Mouse (Mus musculus) MEL (cell line): ENCODE data around the gene Mus81. TPM values are rescaled to one million over a fixed set of nuclear protein-coding genes. Genes with fewer than 3 reads are reported as not detected.
"Not testable (repeated sequence)": the region's sequence is repeated elsewhere in the genome, so short reads cannot be mapped to it uniquely, and the experiment has no call there.

Experiments used
- DNase-seq: peaks from one replicate; pipeline ENCODE4 v3.0.0; 2011; ENCODE audit warnings: low read depth, low spot score
- H3K27ac ChIP-seq: 2 replicates; pipeline ENCODE4 v1.5.1; 2012; ENCODE audit warnings: low read depth, mild to moderate bottlenecking, control low read depth, low read length, moderate library complexity; ENCODE audit not compliant: control insufficient read depth
- H3K27me3 ChIP-seq, 2 experiments: fragments of 150-350 bp in 1 of 2; sonication (generic) in 1 of 2; 2 replicates each; pipeline ENCODE4 v1.6.1; 2012; ENCODE audit warnings: low read length in 2 of 2, mild to moderate bottlenecking in 2 of 2, improper control_type of control experiment in 1 of 2, moderate library complexity in 1 of 2; ENCODE audit not compliant: insufficient read depth in 2 of 2, control insufficient read depth in 1 of 2
- H3K36me3 ChIP-seq, 2 experiments: 2 replicates each; pipeline ENCODE4 v1.6.1; 2012 to 2014; ENCODE audit warnings: low read length in 2 of 2, improper control_type of control experiment in 1 of 2, inconsistent platforms in 1 of 2, mild to moderate bottlenecking in 1 of 2; ENCODE audit not compliant: insufficient read depth in 2 of 2, control insufficient read depth in 1 of 2
- H3K4me1 ChIP-seq, 2 experiments: fragments of 150-350 bp in 1 of 2; sonication (generic) in 1 of 2; 2 replicates each; pipeline ENCODE4 v1.6.1; 2012; ENCODE audit warnings: low read length in 2 of 2, improper control_type of control experiment in 1 of 2, mild to moderate bottlenecking in 1 of 2; ENCODE audit not compliant: insufficient read depth in 2 of 2, control insufficient read depth in 1 of 2
- H3K4me3 ChIP-seq, 2 experiments: fragments of 150-350 bp in 1 of 2; sonication (generic) in 1 of 2; 2 replicates each; pipeline ENCODE4 v1.5.1; 2012; ENCODE audit warnings: low read depth in 2 of 2, low read length in 2 of 2, mild to moderate bottlenecking in 2 of 2, moderate library complexity in 2 of 2, control low read depth in 1 of 2, improper control_type of control experiment in 1 of 2; ENCODE audit not compliant: control insufficient read depth in 1 of 2, insufficient read depth in 1 of 2
- H3K79me2 ChIP-seq: 2 replicates; pipeline ENCODE4 v1.6.1; 2012; ENCODE audit warnings: mild to moderate bottlenecking, low read length, moderate library complexity; ENCODE audit not compliant: control insufficient read depth, poor library complexity, insufficient read depth
- H3K9ac ChIP-seq: 2 replicates; pipeline ENCODE4 v1.6.1; 2012; ENCODE audit warnings: low read depth, mild to moderate bottlenecking, control low read depth, low read length, moderate library complexity; ENCODE audit not compliant: control insufficient read depth, poor library complexity, severe bottlenecking
- H3K9me3 ChIP-seq: fragments of 150-350 bp; sonication (generic); replicated peaks from 2 replicates; pipeline ENCODE4 v1.6.1; 2012; ENCODE audit warnings: mild to moderate bottlenecking, low read length, improper control_type of control experiment, moderate library complexity; ENCODE audit not compliant: insufficient read depth
- BHLHE40 ChIP-seq: IDR thresholded peaks from 2 replicates; pipeline ENCODE4 v1.6.1; 2012; ENCODE audit warnings: low read depth, mild to moderate bottlenecking, inconsistent platforms, low read length, improper control_type of control experiment, borderline replicate concordance
- ETS1 ChIP-seq: IDR thresholded peaks from 2 replicates; pipeline ENCODE4 v1.6.1; 2012; ENCODE audit warnings: low read depth, mild to moderate bottlenecking, inconsistent platforms, low read length, improper control_type of control experiment, moderate library complexity
- GABPA ChIP-seq: IDR thresholded peaks from 2 replicates; pipeline ENCODE4 v1.6.1; 2012; ENCODE audit warnings: low read depth, mild to moderate bottlenecking, inconsistent platforms, low read length, improper control_type of control experiment, moderate library complexity
- HCFC1 ChIP-seq: IDR thresholded peaks from 2 replicates; pipeline ENCODE4 v1.6.1; 2012; ENCODE audit warnings: low read depth, mild to moderate bottlenecking, inconsistent platforms, low read length, improper control_type of control experiment, moderate library complexity
- JUND ChIP-seq: IDR thresholded peaks from 2 replicates; pipeline ENCODE4 v1.6.1; 2011; ENCODE audit warnings: low read depth, mild to moderate bottlenecking, improper control_type of control experiment, low read length
- KAT2A ChIP-seq: conservative IDR thresholded peaks from 2 replicates; pipeline ENCODE4 v1.6.1; 2012; ENCODE audit warnings: low read depth, low read length, improper control_type of control experiment, inconsistent platforms
- MAFK ChIP-seq: IDR thresholded peaks from 2 replicates; pipeline ENCODE4 v1.6.1; 2011; ENCODE audit warnings: low read depth, mild to moderate bottlenecking, low read length, improper control_type of control experiment, borderline replicate concordance
- MAZ ChIP-seq: IDR thresholded peaks from 2 replicates; pipeline ENCODE4 v1.6.1; 2012; ENCODE audit warnings: low read depth, mild to moderate bottlenecking, inconsistent platforms, low read length, improper control_type of control experiment
- MEF2A ChIP-seq: IDR thresholded peaks from 2 replicates; pipeline ENCODE4 v1.6.1; 2014; ENCODE audit warnings: low read depth, mild to moderate bottlenecking, inconsistent platforms, low read length, improper control_type of control experiment; ENCODE audit not compliant: poor library complexity, insufficient replicate concordance, severe bottlenecking; ENCODE audit errors: extremely low read depth
- MYB ChIP-seq: IDR thresholded peaks from 2 replicates; pipeline ENCODE4 v1.6.1; 2011; ENCODE audit warnings: mild to moderate bottlenecking, low read depth, low read length, improper control_type of control experiment
- NELFE ChIP-seq: IDR thresholded peaks from 2 replicates; pipeline ENCODE4 v1.6.1; 2011; ENCODE audit warnings: low read depth, low read length, improper control_type of control experiment
- NRF1 ChIP-seq: IDR thresholded peaks from 2 replicates; pipeline ENCODE4 v1.6.1; 2014; ENCODE audit warnings: low read depth, mild to moderate bottlenecking, inconsistent platforms, low read length, improper control_type of control experiment, moderate library complexity; ENCODE audit not compliant: poor library complexity, insufficient read depth, severe bottlenecking
- POLR2A ChIP-seq, 2 experiments: IDR thresholded peaks; 2 replicates each; pipeline ENCODE4 v1.6.1; 2011 to 2012; ENCODE audit warnings: low read length in 2 of 2, mild to moderate bottlenecking in 2 of 2, control low read depth in 1 of 2, improper control_type of control experiment in 1 of 2, low read depth in 1 of 2, moderate library complexity in 1 of 2; ENCODE audit not compliant: control insufficient read depth in 1 of 2, insufficient read depth in 1 of 2, poor library complexity in 1 of 2
- POLR2AphosphoS2 ChIP-seq: IDR thresholded peaks from 2 replicates; pipeline ENCODE4 v1.6.1; 2011; ENCODE audit warnings: low read length, improper control_type of control experiment
- RCOR1 ChIP-seq: IDR thresholded peaks from 2 replicates; pipeline ENCODE4 v1.6.1; 2012; ENCODE audit warnings: low read depth, mild to moderate bottlenecking, inconsistent platforms, low read length, improper control_type of control experiment
- SMC3 ChIP-seq: IDR thresholded peaks from 2 replicates; pipeline ENCODE4 v1.6.1; 2011; ENCODE audit warnings: low read depth, low read length, improper control_type of control experiment
- TAL1 ChIP-seq: IDR thresholded peaks from 2 replicates; pipeline ENCODE4 v1.6.1; 2012; ENCODE audit warnings: mild to moderate bottlenecking, inconsistent platforms, low read length, moderate library complexity, mixed read lengths
- TBP ChIP-seq: IDR thresholded peaks from 2 replicates; pipeline ENCODE4 v1.8.0; 2011; ENCODE audit warnings: low read depth, low read length, improper control_type of control experiment
- USF2 ChIP-seq, 2 experiments: IDR thresholded peaks; 2 replicates each; pipeline ENCODE4 v1.6.1; 2011 to 2012; ENCODE audit warnings: improper control_type of control experiment in 2 of 2, low read length in 2 of 2, borderline replicate concordance in 1 of 2, inconsistent platforms in 1 of 2, low read depth in 1 of 2, mild to moderate bottlenecking in 1 of 2; ENCODE audit not compliant: insufficient read depth in 1 of 2
- ZC3H11A ChIP-seq: IDR thresholded peaks from 2 replicates; pipeline ENCODE4 v1.6.1; 2012; ENCODE audit warnings: low read depth, mild to moderate bottlenecking, inconsistent platforms, low read length, improper control_type of control experiment
- ZKSCAN1 ChIP-seq: IDR thresholded peaks from 2 replicates; pipeline ENCODE4 v1.6.1; 2012; ENCODE audit warnings: low read depth, mild to moderate bottlenecking, inconsistent platforms, low read length, improper control_type of control experiment, moderate library complexity
- ZMIZ1 ChIP-seq: IDR thresholded peaks from 2 replicates; pipeline ENCODE4 v1.6.1; 2012; ENCODE audit warnings: low read depth, mild to moderate bottlenecking, inconsistent platforms, low read length, improper control_type of control experiment, moderate library complexity
- ZNF384 ChIP-seq: IDR thresholded peaks from 2 replicates; pipeline ENCODE4 v1.6.1; 2012; ENCODE audit warnings: low read depth, mild to moderate bottlenecking, inconsistent platforms, low read length, improper control_type of control experiment
- polyA plus RNA-seq, 2 experiments: library from polyadenylated mRNA; stranded (reverse) in 1 of 2; unstranded in 1 of 2; fragments of >175 nt in 1 of 2; fragments of >200 nt in 1 of 2; gene quantifications; 2 replicates each; pipeline versions ENCODE4 v1.2.1 to v1.2.4; 2012; ENCODE audit warnings: low replicate concordance in 2 of 2, low read depth in 1 of 2; ENCODE audit not compliant: insufficient read length in 2 of 2, insufficient read depth in 1 of 2, missing spikeins in 1 of 2
- total RNA-seq: library from RNA; depleted of rRNA; stranded (reverse); fragments of 300-350 nt; gene quantifications from 2 replicates; pipeline ENCODE4 v1.2.3, GENCODE M21; 2012

Gene Mus81
- total and polyA plus RNA-seq, 3 experiments = 38.9 to 50.5 TPM; not detected in 1

GRCm38 (mm10) chr19:5495353-5496051 is 7.3 kb upstream of the Mus81 start:
- Histone ChIP-seq H3K4me3 (no peak overlapping the region), H3K36me3 (peaks cover 0 to 10% of the 10 kb centered on the region in 2 experiments), H3K27me3 (no peaks in the 10 kb centered on the region), H3K4me1 (no peaks in the 10 kb centered on the region), H3K9ac (no peak overlapping the region), H3K27ac (no peak overlapping the region), H3K79me2 (peaks cover 27% of the 10 kb centered on the region), H3K9me3 (no peaks in the 10 kb centered on the region)
- TF ChIP-seq POLR2A (IDR thresholded peaks at IDR 0.05; ENCODE audit: control insufficient read depth in 1 of 2, insufficient read depth in 1 of 2, low read depth in 1 of 2, low read length in 2 of 2, poor library complexity in 1 of 2) (peak in 1 of 2 experiments; percentile 37; a peak in 1 of 4 replicates), HCFC1 (no peak), TAL1 (no peak), ZMIZ1 (0 out of 2 replicates have a peak, but pooled peaks have one; percentile 72), USF2 (IDR thresholded peaks at IDR 0.05; ENCODE audit: borderline replicate concordance in 1 of 2, insufficient read depth in 1 of 2, low read depth in 1 of 2, low read length in 2 of 2) (no peak), KAT2A (no peak), BHLHE40 (no peak), ETS1 (no peak), MAZ (no peak), MEF2A (no peak), NRF1 (no peak), GABPA (no peak), MYB (peak; percentile 48; the same call in 1 of the 2 replicates), POLR2AphosphoS2 (peak; percentile 66; the same call in 1 of the 2 replicates), ZC3H11A (no peak), ZNF384 (no peak), MAFK (no peak), TBP (no peak)
- peak; percentile 40 for DNase-seq

GRCm38 (mm10) chr19:5494314-5494713 is 6.1 kb upstream of the Mus81 start:
- Histone ChIP-seq H3K9ac (no peak overlapping the region), H3K79me2 (peaks cover 29% of the 10 kb centered on the region), H3K9me3 (no peaks in the 10 kb centered on the region), H3K4me1 (no peaks in the 10 kb centered on the region), H3K36me3 (peaks cover 0 to 10% of the 10 kb centered on the region in 2 experiments), H3K4me3 (no peak overlapping the region), H3K27ac (no peak overlapping the region), H3K27me3 (no peaks in the 10 kb centered on the region)
- peak; percentile 55 for TF ChIP-seq POLR2AphosphoS2
- TF ChIP-seq ZKSCAN1 = no peak
- no peak for TF ChIP-seq SMC3
- TF ChIP-seq NELFE = no peak
- peak; percentile 51 for TF ChIP-seq ZNF384
- TF ChIP-seq RCOR1 = no peak
- TF ChIP-seq JUND = no peak
- no peak for DNase-seq

- H3K27ac ChIP-seq, H3K9me3 ChIP-seq, H3K27me3 ChIP-seq, H3K4me1 ChIP-seq, DNase-seq, H3K9ac ChIP-seq, H3K4me3 ChIP-seq: not testable (repeated sequence)
- H3K36me3 ChIP-seq = peaks cover 0 to 10% of the 10 kb centered on the region in 2 experiments
- peaks cover 29% of the 10 kb centered on the region for H3K79me2 ChIP-seq
Measured at GRCm38 (mm10) chr19:5493301-5493721, 5.1 kb upstream of the Mus81 start.
